ENCODE assay signal across 16 mouse cellular contexts in the genomic region with DNA sequence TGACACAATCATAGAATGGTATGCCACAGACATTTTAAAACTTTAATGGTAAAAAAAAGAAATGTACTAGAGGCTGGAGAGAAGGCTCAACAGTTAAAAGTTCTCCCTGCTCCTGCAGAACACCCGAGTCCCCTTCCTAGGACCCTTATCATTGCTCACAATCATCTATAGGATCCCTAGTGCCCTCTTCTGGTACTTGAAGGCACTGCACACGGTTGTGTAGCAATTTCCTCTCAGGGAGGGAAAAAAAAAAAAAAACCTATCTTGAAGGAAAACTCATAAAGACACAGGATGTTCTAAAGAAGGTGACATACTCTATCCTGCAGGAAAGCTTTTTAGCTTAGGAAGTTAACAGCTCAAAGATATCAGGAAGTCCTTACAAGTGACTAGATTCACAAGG.
DNase-seq lines count a peak whose midpoint lies in the region; ATAC-seq and TF ChIP-seq lines count a peak whose summit lies in the region.
"Had no signal": no experiment of that assay in that cellular context is flagged by ENCODE, and none has a peak within 500 bp of the region (broad histone marks: within the 10 kb centered on the region; RNA-seq: fewer than 3 reads in every experiment).

No protein-coding gene starts in this region.

- H3K36me3 ChIP-seq in intestine, postnatal 0 days (ENCODE audit: control insufficient read depth, insufficient read depth) = no peaks in the 10 kb centered on the region
- no peaks in the 10 kb centered on the region for H3K36me3 ChIP-seq in intestine, embryonic 15.5 days
- H3K36me3 ChIP-seq in neural tube, embryonic 11.5 days (ENCODE audit: control insufficient read depth, insufficient read depth, low read length) = no peaks in the 10 kb centered on the region
- H3K36me3 ChIP-seq in neural tube, embryonic 15.5 days = no peaks in the 10 kb centered on the region
- H3K36me3 ChIP-seq: embryonic facial prominence, embryonic 13.5 days; forebrain, embryonic 10.5 days; heart, embryonic 12.5 days; liver, embryonic 12.5 days had no signal

- WGBS in intestine, postnatal 0 days = 34% methylated on average over 2 of the region's 2 CpGs
- WGBS in intestine, embryonic 15.5 days = 52% methylated on average over 2 of the region's 2 CpGs
- WGBS in neural tube, embryonic 11.5 days = 57% methylated on average over 2 of the region's 2 CpGs
- 53% methylated on average over 2 of the region's 2 CpGs for WGBS in neural tube, embryonic 15.5 days

- H3K27ac ChIP-seq in intestine, postnatal 0 days (ENCODE audit: low read depth, low read length) = no peak overlapping the region
- H3K27ac ChIP-seq in intestine, embryonic 15.5 days = no peak overlapping the region
- no peak overlapping the region for H3K27ac ChIP-seq in neural tube, embryonic 11.5 days (ENCODE audit: low read depth, low read length)
- H3K27ac ChIP-seq in neural tube, embryonic 15.5 days (replicated peaks) = no peak overlapping the region
- H3K27ac ChIP-seq: embryonic facial prominence, embryonic 13.5 days; forebrain, embryonic 10.5 days; liver, embryonic 12.5 days had no signal

- no peak for TF ChIP-seq POLR2A in brain, embryonic 14.5 days (IDR thresholded peaks at IDR 0.05; ENCODE audit: borderline replicate concordance, extremely low read depth, insufficient read depth, insufficient read length, poor library complexity, severe bottlenecking)

- H3K9me3 ChIP-seq in intestine, postnatal 0 days (ENCODE audit: control insufficient read depth) = no peaks in the 10 kb centered on the region
- no peaks in the 10 kb centered on the region for H3K9me3 ChIP-seq in intestine, embryonic 15.5 days
- no peaks in the 10 kb centered on the region for H3K9me3 ChIP-seq in neural tube, embryonic 11.5 days (ENCODE audit: control insufficient read depth, low read length)
- no peaks in the 10 kb centered on the region for H3K9me3 ChIP-seq in neural tube, embryonic 15.5 days (replicated peaks)
- H3K9me3 ChIP-seq: embryonic facial prominence, embryonic 13.5 days; forebrain, embryonic 10.5 days; heart, embryonic 12.5 days; liver, embryonic 12.5 days had no signal

- H3K27me3 ChIP-seq in intestine, postnatal 0 days (replicated peaks; ENCODE audit: control insufficient read depth, insufficient read depth, low read length) = no peaks in the 10 kb centered on the region
- H3K27me3 ChIP-seq in intestine, embryonic 15.5 days (replicated peaks) = no peaks in the 10 kb centered on the region
- no peaks in the 10 kb centered on the region for H3K27me3 ChIP-seq in neural tube, embryonic 11.5 days (ENCODE audit: control insufficient read depth, insufficient read depth, low read length)
- no peaks in the 10 kb centered on the region for H3K27me3 ChIP-seq in neural tube, embryonic 15.5 days (replicated peaks)
- H3K27me3 ChIP-seq: embryonic facial prominence, embryonic 13.5 days; heart, embryonic 12.5 days; liver, embryonic 12.5 days had no signal

- H3K4me2 ChIP-seq in intestine, postnatal 0 days (replicated peaks; ENCODE audit: low read depth) = no peak overlapping the region
- no peak overlapping the region for H3K4me2 ChIP-seq in intestine, embryonic 15.5 days (replicated peaks)
- no peak overlapping the region for H3K4me2 ChIP-seq in neural tube, embryonic 11.5 days (ENCODE audit: low read depth)
- H3K4me2 ChIP-seq in neural tube, embryonic 15.5 days = no peak overlapping the region
- H3K4me2 ChIP-seq: embryonic facial prominence, embryonic 13.5 days; heart, embryonic 12.5 days; liver, embryonic 12.5 days had no signal

- DNase-seq in neural tube, embryonic 11.5 days (ENCODE audit: low spot score) = peak; percentile 16
- peak; percentile 11 for DNase-seq in brain, embryonic 14.5 days (ENCODE audit: low read depth)
- DNase-seq in ovary, adult 18-20 months (ENCODE audit: low spot score) = no peak
- DNase-seq: cerebellum, adult 2 months; heart, postnatal 4 days; kidney, adult 18-20 months; thymus, postnatal 36 days had no signal

- ATAC-seq in intestine, postnatal 0 days = no peak
- no peak for ATAC-seq in intestine, embryonic 15.5 days
- no peak for ATAC-seq in neural tube, embryonic 11.5 days (ENCODE audit: insufficient read depth, low FRiP score, low TSS enrichment)
- ATAC-seq in neural tube, embryonic 15.5 days (ENCODE audit: low FRiP score) = no peak
- no peak for ATAC-seq in activated CD4-positive, CD25-positive, alpha-beta regulatory T cell, adult 4 months
- ATAC-seq: liver, embryonic 12.5 days; lung, postnatal 0 days had no signal

- H3K9ac ChIP-seq in intestine, postnatal 0 days (ENCODE audit: low read depth, low read length) = no peak overlapping the region
- no peak overlapping the region for H3K9ac ChIP-seq in intestine, embryonic 15.5 days
- no peak overlapping the region for H3K9ac ChIP-seq in neural tube, embryonic 11.5 days (ENCODE audit: low read length)
- no peak overlapping the region for H3K9ac ChIP-seq in neural tube, embryonic 15.5 days (replicated peaks)
- H3K9ac ChIP-seq: embryonic facial prominence, embryonic 13.5 days; heart, embryonic 12.5 days; liver, embryonic 12.5 days had no signal

- no peak overlapping the region for H3K4me3 ChIP-seq in intestine, postnatal 0 days (ENCODE audit: low read depth, low read length)
- no peak overlapping the region for H3K4me3 ChIP-seq in intestine, embryonic 15.5 days (replicated peaks)
- no peak overlapping the region for H3K4me3 ChIP-seq in neural tube, embryonic 11.5 days (ENCODE audit: low read depth, low read length)
- no peak overlapping the region for H3K4me3 ChIP-seq in neural tube, embryonic 15.5 days (replicated peaks)
- H3K4me3 ChIP-seq: embryonic facial prominence, embryonic 13.5 days; forebrain, embryonic 10.5 days; heart, embryonic 12.5 days; liver, embryonic 12.5 days had no signal

- no peaks in the 10 kb centered on the region for H3K4me1 ChIP-seq in intestine, postnatal 0 days (replicated peaks; ENCODE audit: control insufficient read depth, insufficient read depth, low read length)
- no peaks in the 10 kb centered on the region for H3K4me1 ChIP-seq in intestine, embryonic 15.5 days (replicated peaks)
- H3K4me1 ChIP-seq in neural tube, embryonic 11.5 days (ENCODE audit: control insufficient read depth, insufficient read depth, low read length) = no peaks in the 10 kb centered on the region
- no peaks in the 10 kb centered on the region for H3K4me1 ChIP-seq in neural tube, embryonic 15.5 days
- H3K4me1 ChIP-seq: embryonic facial prominence, embryonic 13.5 days; forebrain, embryonic 10.5 days; heart, embryonic 12.5 days; liver, embryonic 12.5 days had no signal

- TF ChIP-seq CTCF in intestine, postnatal 0 days (IDR thresholded peaks at IDR 0.05; ENCODE audit: low read depth) = peak; percentile 33; the same call in 1 of the 2 replicates
- TF ChIP-seq CTCF in brain, embryonic 14.5 days (IDR thresholded peaks at IDR 0.05; ENCODE audit: borderline replicate concordance, extremely low read depth, insufficient read depth, insufficient read length) = peak; percentile 26; the same call in 1 of the 2 replicates
